Mouse (Mus musculus) G1E-ER4 (cell line): ENCODE data around the gene Bcor. TPM values are rescaled to one million over a fixed set of nuclear protein-coding genes. Genes with fewer than 3 reads are reported as not detected.

Experiments used
- GATA1 ChIP-seq: IDR thresholded peaks from one replicate; pipeline ENCODE4 v1.8.0; 2012; ENCODE audit warnings: low read length, inconsistent platforms
- polyA plus RNA-seq: library from polyadenylated mRNA; stranded (reverse); fragments of >175 nt; gene quantifications from 2 replicates; pipeline ENCODE4 v1.2.3, GENCODE M21; 2012

Bcor gene
- polyA plus RNA-seq, 1 experiment: 78.0 TPM

DNA sequence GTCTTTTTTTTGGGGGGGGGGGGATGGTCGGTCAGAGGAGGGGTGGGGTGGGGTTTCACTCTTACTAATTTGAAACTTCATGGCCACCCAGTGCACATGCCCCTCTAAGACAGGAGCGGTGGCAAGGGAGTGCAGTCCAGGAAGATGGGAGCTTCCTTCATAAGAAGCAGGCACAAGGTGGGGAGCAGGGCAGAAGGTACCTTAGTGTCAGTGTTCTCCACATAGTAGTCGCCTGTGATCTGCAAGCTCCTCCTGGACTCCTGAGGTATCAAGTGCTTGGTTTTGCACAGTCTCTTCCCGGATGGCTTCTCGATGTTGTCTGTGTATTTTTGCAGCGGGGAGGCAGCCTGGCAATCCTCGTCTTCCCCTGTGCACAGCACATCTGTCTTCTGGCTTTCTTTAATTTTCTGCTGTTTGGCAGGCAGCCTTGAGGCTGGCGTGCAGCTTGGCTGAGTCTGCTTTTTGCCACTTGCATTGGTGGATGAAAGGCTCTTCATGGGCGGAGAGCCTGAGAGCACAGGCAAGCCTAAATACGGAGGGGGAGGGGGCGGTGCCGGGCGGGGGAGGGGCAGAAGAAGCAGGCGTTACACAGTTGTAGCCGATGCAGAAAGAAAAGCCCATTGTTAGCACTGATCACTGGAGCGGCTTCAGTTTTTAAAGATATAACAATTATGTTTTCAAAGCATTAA is 112.8 kb downstream of the Bcor start:
- TF ChIP-seq GATA1: no peak

GRCm38 (mm10) chrX:12046676-12047075 is 113.5 kb downstream of the Bcor start:
- TF ChIP-seq GATA1: no peak

DNA sequence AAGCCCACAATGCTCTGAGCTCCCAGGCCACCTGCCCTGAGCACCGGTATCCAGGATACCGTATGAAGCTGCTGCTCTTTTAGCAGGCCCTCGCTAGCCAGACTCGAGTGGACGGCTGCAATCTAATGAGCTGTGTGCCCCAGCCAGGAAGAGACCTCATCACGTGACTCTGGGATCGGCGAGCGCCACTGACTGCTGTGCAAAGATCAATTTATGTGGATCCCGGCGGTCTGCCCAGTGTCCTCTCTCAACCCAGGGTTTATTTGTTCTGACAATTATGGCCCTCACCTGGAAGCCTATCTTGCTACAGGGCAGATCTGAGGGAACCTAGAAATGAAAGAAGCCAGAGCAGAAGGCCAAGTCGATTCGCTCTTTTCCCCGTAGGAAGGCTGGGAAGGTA is 116.8 kb downstream of the Bcor start:
- TF ChIP-seq GATA1: no peak

- TF ChIP-seq GATA1: no peak
Measured at GRCm38 (mm10) chrX:12041453-12041852, 118.7 kb downstream of the Bcor start.

- no peak for TF ChIP-seq GATA1
Measured at GRCm38 (mm10) chrX:12014726-12015464, 145.3 kb downstream of the Bcor start.

GRCm38 (mm10) chrX:12010660-12011059 is 149.5 kb downstream of the Bcor start:
- no peak for TF ChIP-seq GATA1

GRCm38 (mm10) chrX:12009046-12009445 is 151.1 kb downstream of the Bcor start:
- no peak for TF ChIP-seq GATA1

DNA sequence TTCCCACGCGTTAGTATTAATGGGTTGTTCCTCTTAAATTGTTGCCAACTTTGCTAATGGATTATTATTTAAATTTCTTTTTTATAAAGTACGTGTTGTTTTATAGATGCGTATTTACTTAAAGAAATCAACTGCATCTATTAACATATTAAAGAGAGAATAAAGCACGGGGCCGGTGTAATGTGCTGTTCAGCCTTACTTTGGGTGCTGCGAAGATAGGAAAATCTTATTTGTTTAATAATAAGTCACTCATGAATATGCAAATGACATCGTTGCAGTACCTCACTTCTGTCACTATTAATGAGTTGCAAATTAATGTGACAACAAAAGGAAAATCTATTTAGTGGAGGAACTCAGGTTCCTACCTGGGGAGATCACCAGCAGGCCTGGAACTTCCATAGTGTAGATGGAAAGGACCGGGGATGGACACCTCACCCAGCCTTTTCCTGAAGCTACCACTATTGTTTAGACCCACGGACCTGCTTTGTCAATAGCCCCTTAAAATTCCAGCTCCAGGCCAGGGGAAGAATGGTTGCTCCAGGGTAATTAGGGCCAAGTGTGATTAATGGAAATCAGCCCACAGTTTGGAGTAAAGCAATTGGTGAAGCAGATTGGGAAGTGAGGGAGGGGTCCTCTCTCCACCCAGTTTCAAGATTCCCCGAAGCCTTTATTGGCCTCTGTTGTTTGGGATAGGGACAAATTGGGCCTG is 152.2 kb downstream of the Bcor start:
- TF ChIP-seq GATA1: no peak

GRCm38 (mm10) chrX:12006882-12007753 is 153.0 kb downstream of the Bcor start:
- no peak for TF ChIP-seq GATA1

- no peak for TF ChIP-seq GATA1
Measured at GRCm38 (mm10) chrX:12006031-12006881, 153.9 kb downstream of the Bcor start.

GRCm38 (mm10) chrX:12005181-12006030 is 154.7 kb downstream of the Bcor start:
- TF ChIP-seq GATA1: no peak

GRCm38 (mm10) chrX:12004416-12004815 is 155.7 kb downstream of the Bcor start:
- TF ChIP-seq GATA1: no peak

GRCm38 (mm10) chrX:12003947-12004346 is 156.2 kb downstream of the Bcor start:
- TF ChIP-seq GATA1: no peak

- no peak for TF ChIP-seq GATA1
Measured at GRCm38 (mm10) chrX:12003539-12003938, 156.6 kb downstream of the Bcor start.
